In genomic region chr1:86406914-86407313, GRCm38 (mm10) we compare ENCODE assay signal across 12 mouse cellular contexts. TPM values are rescaled to one million over a fixed set of nuclear protein-coding genes. Genes with fewer than 3 reads are reported as not detected.
A peak's percentile ranks its signal among the peaks of the same experiment; 100 is the strongest.
DNase-seq lines count a peak whose midpoint lies in the region; ATAC-seq lines count a peak whose summit lies in the region.
"Had no signal": no experiment of that assay in that cellular context is flagged by ENCODE, and none has a peak within 500 bp of the region (broad histone marks: within the 10 kb centered on the region; RNA-seq: fewer than 3 reads in every experiment).

No protein-coding gene starts in this region.

- no peaks in the 10 kb centered on the region for H3K27me3 ChIP-seq in heart, embryonic 12.5 days (replicated peaks)
- H3K27me3 ChIP-seq in midbrain, embryonic 11.5 days (ENCODE audit: control insufficient read depth, insufficient read depth, low read length) = no peaks in the 10 kb centered on the region

- no peak for ATAC-seq in heart, embryonic 12.5 days (ENCODE audit: insufficient number of reproducible peaks, low FRiP score)
- ATAC-seq in midbrain, embryonic 11.5 days (ENCODE audit: low FRiP score) = no peak

- no peak overlapping the region for H3K9ac ChIP-seq in heart, embryonic 12.5 days
- no peak overlapping the region for H3K9ac ChIP-seq in midbrain, embryonic 11.5 days (ENCODE audit: low read length)

- peak; percentile 39 to 65 for DNase-seq in heart, adult 18-20 months
- peak; percentile 65 for DNase-seq in adrenal gland, postnatal 10 days
- peak; percentile 62 for DNase-seq in kidney, adult 9 months
- DNase-seq in lung, postnatal 36 days = peak; percentile 70
- DNase-seq in midbrain, embryonic 11.5 days (ENCODE audit: low spot score, missing footprints) = no peak
- DNase-seq in cerebellum, postnatal 25 days = no peak
- DNase-seq in frontal cortex, postnatal 10 days (ENCODE audit: low spot score in 2 of 2) = no peak

- H3K4me1 ChIP-seq in heart, embryonic 12.5 days (replicated peaks) = 0 out of 2 replicates have a peak, but pooled peaks cover 11% of the 10 kb centered on the region
- no peaks in the 10 kb centered on the region for H3K4me1 ChIP-seq in midbrain, embryonic 11.5 days (ENCODE audit: control insufficient read depth, insufficient read depth, low read length)

- H3K9me3 ChIP-seq in heart, embryonic 12.5 days (replicated peaks) = peaks cover 2% of the 10 kb centered on the region; the same call in 1 of the 2 replicates
- H3K9me3 ChIP-seq in midbrain, embryonic 11.5 days (ENCODE audit: control insufficient read depth, low read length) = no peaks in the 10 kb centered on the region

- no peak overlapping the region for H3K4me2 ChIP-seq in heart, embryonic 12.5 days
- H3K4me2 ChIP-seq in midbrain, embryonic 11.5 days = no peak overlapping the region

- H3K36me3 ChIP-seq in heart, embryonic 12.5 days = no peaks in the 10 kb centered on the region
- H3K36me3 ChIP-seq in midbrain, embryonic 11.5 days (ENCODE audit: control insufficient read depth, insufficient read depth, low read length) = no peaks in the 10 kb centered on the region

- no peak overlapping the region for H3K4me3 ChIP-seq in heart, embryonic 12.5 days
- no peak overlapping the region for H3K4me3 ChIP-seq in midbrain, embryonic 11.5 days (ENCODE audit: low read depth, low read length)
- H3K4me3 ChIP-seq: left cerebral cortex, adult 2 months; myocyte had no signal

- 52% methylated on average over 8 of the region's 8 CpGs for WGBS in heart, embryonic 12.5 days
- WGBS in midbrain, embryonic 11.5 days = 74% methylated on average over 8 of the region's 8 CpGs

- H3K27ac ChIP-seq in heart, embryonic 12.5 days (ENCODE audit: poor library complexity, severe bottlenecking) = no peak overlapping the region
- no peak overlapping the region for H3K27ac ChIP-seq in midbrain, embryonic 11.5 days (ENCODE audit: low read depth, low read length)
- H3K27ac ChIP-seq: left cerebral cortex, adult 2 months had no signal

RNA-seq across cellular contexts. Expression of gene Nmur1, which starts 19.1 kb away (rescaled TPM):
- total RNA-seq in heart, adult 18-20 months (2021) = not detected
- polyA plus RNA-seq in heart, embryonic 12.5 days (2016; fragmentation: Nextera tagmentation; extraction: Ambion mirVana) = not detected in 2 replicates
- total RNA-seq in adrenal gland, postnatal 10 days (2021) = not detected
- not detected in 2 replicates for polyA plus RNA-seq in midbrain, embryonic 11.5 days (2014; fragmentation: Nextera tagmentation; extraction: Ambion mirVana)
- total RNA-seq: left cerebral cortex, adult 2 months had no signal
- polyA plus RNA-seq: myocyte; stomach, embryonic 14.5 days had no signal

RNA-seq across cellular contexts. Expression of gene Tex44, which starts 19.2 kb away (rescaled TPM):
- total RNA-seq in heart, adult 18-20 months (2021) = not detected
- polyA plus RNA-seq in heart, embryonic 12.5 days (2016; fragmentation: Nextera tagmentation; extraction: Ambion mirVana) = not detected in 2 replicates
- total RNA-seq in adrenal gland, postnatal 10 days (2021) = not detected
- not detected in 2 replicates for polyA plus RNA-seq in midbrain, embryonic 11.5 days (2014; fragmentation: Nextera tagmentation; extraction: Ambion mirVana)
- total RNA-seq: left cerebral cortex, adult 2 months had no signal
- polyA plus RNA-seq: brain, embryonic 14.5 days; myocyte; stomach, embryonic 14.5 days had no signal

RNA-seq across cellular contexts. Expression of gene Ncl, which starts 47.7 kb away (rescaled TPM):
- total RNA-seq in heart, adult 18-20 months (2021) = 100 to 1,000 TPM; 105 to 113 TPM
- 331 and 337 TPM in 2 replicates for polyA plus RNA-seq in heart, embryonic 12.5 days (2016; fragmentation: Nextera tagmentation; extraction: Ambion mirVana)
- 100 to 1,000 TPM; 242 to 251 TPM for total RNA-seq in adrenal gland, postnatal 10 days (2021)
- 339 and 375 TPM in 2 replicates for polyA plus RNA-seq in midbrain, embryonic 11.5 days (2014; fragmentation: Nextera tagmentation; extraction: Ambion mirVana)

Comparison
In these comparisons a context has a peak if more than half of its experiments do, and no peak if none do; other contexts are left out.
1. DNase-seq: peak in heart, adult 18-20 months (2 of 2), adrenal gland, postnatal 10 days (single experiment), kidney, adult 9 months (single experiment) and lung, postnatal 36 days (single experiment); none in midbrain, embryonic 11.5 days (single experiment), cerebellum, postnatal 25 days (0 of 2) and frontal cortex, postnatal 10 days (0 of 2).